Mouse (Mus musculus) bone marrow, adult 2 months (tissue): ENCODE data around the gene Agk.

Experiments
- CTCF ChIP-seq: fragments of 200-500 bp; IDR thresholded peaks from 2 replicates; pipeline ENCODE4 v1.5.1; 2011; ENCODE audit warnings: low read length, control low read depth; ENCODE audit not compliant: control insufficient read depth, insufficient read depth
- POLR2A ChIP-seq: fragments of 200-500 bp; IDR thresholded peaks from 2 replicates; pipeline ENCODE4 v1.6.1; 2011; ENCODE audit warnings: low read depth, mild to moderate bottlenecking, control low read depth, low read length, borderline replicate concordance; ENCODE audit not compliant: control insufficient read depth

GRCm38 (mm10) chr6:40427441-40427840, 102.5 kb downstream of the Agk start:
- TF ChIP-seq CTCF (no peak), POLR2A (no peak)
